Mouse (Mus musculus) c-Kit-positive CD71-positive TER-119-positive erythroid progenitor cells, embryonic 14.5 days (primary cell): Measurements from ENCODE around the gene Rhbdd2.

ENCODE experiments used
- DNase-seq: peaks from one replicate; pipeline ENCODE4 v3.0.0-alpha.2; 2013; ENCODE audit warnings: low spot score

The Rhbdd2 gene

DNA sequence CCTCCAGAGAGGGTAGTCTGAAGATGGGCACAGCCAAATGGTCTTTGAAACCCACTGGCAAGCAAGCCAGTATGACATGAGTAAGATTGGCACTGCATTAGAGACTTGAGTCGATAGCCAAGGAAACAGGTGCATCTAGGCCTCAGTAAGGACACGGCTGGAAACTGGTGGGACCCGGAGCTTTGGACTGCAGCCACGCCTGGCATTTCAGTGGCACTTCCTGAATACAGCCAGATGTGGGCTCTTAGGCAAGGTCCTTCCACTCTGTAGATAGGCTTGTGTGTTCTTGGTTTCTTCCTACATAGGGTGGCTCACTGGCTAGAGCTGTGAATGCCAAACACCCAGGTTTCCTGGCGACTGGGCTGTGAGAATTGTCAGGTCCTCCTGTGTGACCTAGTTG lies 12.9 kb downstream of the Rhbdd2 start:
- DNase-seq = no peak

DNA sequence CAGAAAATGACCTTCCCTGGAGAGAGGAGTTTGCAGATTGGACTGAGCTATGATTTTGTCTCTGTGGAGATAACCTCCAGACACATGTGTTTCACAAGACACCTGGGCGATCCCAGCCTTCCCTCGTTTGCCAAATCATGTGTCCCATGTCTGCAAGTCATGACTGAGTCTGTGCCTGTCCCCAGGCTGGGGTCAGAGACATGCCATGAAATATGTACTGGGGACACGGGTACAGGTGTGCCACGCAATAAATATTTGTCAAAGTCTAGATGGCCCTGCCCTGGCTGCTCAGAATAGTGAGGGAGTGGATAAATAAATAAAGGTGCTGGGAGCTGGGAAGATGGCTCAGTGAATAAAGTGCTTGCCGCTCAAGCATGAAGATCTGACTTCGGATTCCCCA lies 13.6 kb downstream of the Rhbdd2 start:
- no peak for DNase-seq

DNA sequence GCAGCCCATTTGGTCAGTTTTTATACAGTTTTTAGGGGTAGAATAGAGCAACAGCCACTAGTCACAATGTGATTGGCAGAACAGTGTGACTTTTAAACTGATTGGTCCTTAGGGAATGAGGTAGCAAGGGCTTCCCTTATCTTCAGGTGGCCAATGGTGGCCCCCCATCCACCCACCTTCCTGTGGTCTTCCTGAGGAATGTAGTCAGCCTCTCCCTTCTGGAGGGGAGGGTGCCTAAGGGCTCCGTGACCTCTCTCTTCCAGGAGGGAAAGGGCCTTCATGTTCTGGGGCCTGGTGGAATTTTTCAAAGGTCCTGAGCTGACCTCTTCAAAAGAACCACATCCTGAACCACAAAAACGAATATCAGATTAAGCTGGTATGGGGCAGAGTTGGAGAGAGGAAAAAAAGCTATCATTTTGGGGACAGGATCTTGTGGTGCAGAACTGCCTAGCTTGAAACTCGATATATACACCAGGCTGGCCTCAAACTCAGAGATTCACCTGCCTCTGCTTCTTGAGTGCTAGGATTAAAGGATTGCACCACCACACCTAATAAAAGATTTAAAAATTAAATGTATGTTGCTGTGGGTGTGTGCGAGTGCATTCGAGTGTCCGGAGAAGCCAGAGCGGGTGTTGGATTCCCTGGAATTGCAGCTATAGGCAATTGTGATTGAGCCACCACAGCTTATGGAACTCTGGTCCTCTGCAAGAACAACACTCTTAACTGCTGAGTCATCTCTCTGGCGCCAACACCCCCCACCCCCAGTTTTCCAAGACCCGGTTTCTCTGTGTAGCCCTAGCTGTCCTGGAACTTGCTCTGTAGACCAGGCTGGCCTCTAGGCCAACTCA lies 16.3 kb downstream of the Rhbdd2 start:
- DNase-seq = no peak

DNA sequence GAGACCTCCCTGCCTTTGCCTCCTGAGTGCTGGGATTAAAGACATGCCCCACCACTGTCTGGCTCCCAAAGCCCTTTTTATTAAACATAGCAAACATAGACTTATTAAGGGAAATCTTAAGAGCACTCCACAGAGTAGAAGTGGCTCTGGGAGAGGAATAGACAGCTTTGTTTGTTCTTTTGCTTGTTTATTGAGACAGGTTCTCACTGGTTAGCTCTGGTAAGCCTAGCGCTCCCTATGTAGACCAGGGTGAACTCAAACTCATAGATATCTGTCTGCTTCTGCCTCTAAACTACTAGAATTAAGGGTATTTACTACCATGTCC lies 16.9 kb downstream of the Rhbdd2 start:
- DNase-seq = no peak

DNA sequence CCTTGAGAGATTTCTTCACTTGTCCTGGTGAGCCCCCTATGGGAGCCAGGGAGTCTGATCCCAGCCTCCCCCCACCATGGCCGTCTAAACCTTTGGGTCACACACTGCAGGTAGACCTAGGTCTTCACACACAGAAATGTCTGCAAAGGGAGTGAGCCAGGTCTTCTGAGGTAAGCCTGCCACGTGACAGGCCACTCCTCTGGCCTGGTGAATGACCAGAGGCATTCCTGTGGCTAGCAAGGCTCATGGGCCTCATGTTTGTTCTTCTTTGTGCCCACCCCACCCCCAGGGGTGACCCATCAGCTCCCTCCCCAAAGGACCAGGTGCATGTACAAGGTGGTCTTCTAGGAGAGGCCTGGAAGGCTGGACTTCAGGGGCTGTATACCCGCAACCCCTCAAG lies 19.1 kb downstream of the Rhbdd2 start:
- no peak for DNase-seq

DNA sequence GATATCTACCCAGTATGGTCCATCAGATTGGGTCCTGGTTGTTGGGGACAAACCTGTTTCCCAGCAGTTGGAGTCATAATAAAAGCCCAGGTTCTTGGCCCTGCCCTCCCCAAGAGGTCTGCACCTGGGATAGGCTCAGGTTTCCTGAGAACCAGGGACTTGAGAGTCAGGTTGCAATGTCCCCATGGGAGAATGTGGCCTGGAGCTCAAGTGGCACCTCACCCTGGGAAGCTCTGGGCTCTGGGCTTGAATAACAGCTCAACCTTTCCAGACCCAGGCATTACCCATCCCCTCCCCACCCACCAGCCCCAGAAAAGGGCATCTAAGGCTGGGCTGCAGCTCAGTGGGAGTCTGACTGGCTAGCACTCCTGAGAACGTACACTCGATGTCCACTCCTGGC lies 20.8 kb downstream of the Rhbdd2 start:
- DNase-seq = no peak

DNA sequence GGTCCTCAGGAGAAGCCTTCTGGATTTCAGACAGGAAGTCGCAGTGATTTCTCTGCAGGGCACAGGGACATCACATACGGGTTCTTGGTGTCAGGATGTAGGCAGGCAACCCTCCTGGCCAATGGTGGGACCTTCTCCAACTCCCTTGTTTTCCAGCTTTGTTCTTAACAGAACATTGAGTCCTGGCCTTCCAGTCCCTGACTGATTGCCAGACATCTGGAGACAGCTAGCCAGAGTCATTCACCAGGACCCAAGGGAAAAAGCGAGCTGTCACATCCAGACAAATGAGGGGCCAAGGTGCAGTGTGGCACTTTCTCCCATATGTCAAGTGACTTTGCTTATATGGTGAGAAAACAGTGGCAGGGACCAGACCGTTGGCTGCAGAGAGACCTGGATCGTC lies 23.6 kb downstream of the Rhbdd2 start:
- no peak for DNase-seq

DNA sequence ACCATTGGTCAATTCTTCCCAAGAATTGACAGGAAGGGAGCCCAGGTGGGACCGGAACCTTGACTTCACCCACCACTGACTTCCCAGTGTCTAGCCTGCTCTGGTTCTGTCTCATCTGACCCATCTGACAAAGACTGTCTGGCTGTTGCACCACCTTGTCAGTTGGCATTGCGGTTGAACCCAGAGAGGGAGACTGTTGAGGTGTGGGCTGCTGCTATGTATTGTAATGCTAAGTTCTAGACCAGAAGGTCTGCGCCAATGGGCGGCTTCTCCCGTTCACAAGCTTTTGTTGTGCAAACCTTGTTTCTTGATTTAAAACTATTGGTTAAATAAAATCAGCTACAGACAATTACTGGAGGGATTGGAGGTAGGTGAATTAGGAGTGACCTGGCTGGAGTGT lies 24.7 kb downstream of the Rhbdd2 start:
- DNase-seq = no peak

DNA sequence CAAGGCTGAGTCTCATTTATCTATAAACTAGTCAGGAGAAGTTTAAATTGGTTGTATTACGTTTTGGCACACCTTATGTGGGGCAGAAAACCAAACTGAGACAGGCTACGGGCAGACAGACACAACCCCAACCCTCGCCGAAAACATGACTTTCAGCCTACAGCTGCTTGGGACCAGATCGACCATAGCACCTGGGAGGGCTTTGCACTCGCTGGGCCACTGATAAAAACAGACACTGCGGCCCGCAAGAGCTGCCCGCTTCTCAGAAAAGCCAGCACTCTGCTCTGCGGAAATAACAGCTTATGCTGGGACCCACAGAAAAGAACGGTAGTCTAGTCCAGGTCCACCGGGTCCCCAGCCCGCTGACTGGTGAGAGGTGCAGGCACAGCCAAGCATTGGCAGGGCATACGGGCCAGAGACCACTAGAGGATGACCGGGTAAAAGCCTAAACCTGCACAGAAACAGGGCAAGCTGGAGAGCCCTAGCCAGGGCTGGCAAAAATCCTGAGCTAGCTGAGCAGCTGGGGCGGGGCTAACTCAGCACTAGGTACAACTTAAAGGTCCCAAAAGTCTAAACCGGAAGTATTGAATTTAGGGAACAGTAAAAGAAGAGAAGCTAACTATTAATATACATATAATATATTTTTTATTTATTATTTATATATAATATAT lies 25.4 kb downstream of the Rhbdd2 start:
- DNase-seq = peak; percentile 30

DNA sequence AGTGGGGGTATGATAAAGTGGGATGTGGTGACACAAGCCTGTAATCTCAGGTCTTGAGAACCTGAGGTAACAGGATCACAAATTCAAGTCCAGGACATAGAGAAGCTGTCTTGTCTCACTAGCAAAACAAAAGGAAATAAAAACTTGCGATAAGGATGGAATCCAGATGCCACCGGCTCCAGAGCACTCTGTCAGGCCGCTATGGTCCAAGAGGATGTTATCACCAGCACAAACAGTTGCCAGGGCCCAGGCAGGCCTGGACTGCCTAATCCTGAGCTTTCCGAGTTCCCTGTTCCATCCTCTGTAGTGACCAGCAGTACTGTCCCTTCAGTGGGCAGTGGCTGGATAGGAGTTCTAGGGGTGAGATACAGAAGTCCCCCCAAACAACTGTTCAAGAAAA lies 27.5 kb downstream of the Rhbdd2 start:
- no peak for DNase-seq

DNA sequence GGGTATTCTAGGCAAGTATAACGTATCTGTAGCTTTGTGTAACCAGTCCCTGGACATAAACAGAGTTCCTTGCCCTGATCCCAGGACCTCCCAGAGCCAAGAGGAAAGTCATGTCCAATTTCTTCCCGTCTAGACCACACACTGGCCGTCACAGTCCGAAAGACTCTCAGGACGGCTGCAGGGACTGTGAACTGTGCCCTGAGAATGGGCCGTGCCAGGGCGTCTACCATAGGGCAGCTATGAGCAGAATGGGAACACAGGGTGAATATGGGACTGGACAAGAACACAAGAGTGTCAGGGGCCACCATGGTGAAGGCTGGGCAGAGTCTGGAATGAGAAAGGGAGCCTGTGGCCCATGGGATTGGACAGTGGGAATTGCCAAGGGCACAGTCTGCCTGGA lies 28.1 kb downstream of the Rhbdd2 start:
- DNase-seq = no peak

DNA sequence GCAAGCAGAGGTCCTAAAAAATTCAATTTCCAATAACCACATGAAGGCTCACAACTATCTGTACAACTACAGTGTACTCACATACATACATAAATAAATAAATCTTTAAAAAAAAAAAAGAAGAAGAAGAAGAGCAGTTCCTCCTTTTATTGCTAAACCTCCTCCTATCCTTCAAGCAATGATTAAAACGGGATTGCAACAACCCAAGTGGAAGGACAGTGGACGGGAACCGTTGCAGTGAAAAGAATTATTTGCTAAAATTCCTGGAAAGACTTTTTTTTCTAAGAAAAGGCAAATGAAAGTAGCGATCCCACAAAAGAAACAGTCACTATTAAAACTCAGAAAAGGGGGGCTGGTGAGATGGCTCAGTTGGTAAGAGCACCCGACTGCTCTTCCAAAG lies 34.5 kb downstream of the Rhbdd2 start:
- no peak for DNase-seq

DNA sequence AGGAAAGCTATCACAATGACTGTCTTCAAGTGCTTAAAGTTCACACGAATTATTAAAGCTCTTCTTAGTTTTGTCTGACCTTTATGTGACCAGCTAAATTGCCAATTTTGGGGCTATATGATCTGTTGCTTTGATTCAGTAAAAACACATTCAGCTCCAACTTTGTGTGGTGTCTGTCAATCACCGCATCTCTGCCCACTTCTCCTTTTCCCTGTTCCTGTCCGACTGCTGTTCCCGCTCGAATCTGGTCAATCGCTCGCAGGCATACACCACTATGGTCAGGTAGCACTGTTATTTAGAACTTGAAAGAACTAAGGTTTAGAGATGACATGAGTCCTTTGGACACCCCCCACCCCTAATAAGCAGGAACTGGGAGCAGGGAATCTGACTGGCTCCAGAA lies 35.7 kb downstream of the Rhbdd2 start:
- no peak for DNase-seq

DNA sequence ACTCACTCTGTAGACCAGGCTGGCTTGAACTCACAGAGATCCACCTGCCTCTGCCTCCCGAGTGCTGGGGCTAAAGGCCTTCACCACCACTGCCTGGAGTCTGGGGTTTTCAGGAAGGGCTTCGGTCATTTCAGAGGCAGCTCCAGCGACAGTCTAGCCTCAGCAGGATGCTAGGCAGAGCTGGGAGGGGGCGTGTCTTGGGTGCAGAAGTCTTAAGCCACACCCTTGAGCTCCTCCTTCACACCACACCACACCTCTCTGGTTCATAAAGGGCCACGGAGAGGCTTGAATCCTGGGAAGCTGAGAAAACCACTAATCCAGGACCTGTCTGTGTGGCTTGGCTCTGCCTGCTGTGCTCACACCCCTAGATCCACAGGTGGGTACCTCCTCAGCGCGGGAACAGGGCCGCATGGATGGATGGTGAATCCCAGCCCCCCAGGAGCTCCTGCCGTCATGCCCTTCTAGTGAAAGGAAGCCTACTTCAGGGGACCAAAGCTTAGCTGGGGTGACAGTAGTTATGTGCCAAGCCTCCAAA lies 37.4 kb downstream of the Rhbdd2 start, which contains the start of gene Por:
Por (plus strand) TSS at position 293 of the 535 bp plus-strand sequence.
- peak; percentile 35 for DNase-seq

DNA sequence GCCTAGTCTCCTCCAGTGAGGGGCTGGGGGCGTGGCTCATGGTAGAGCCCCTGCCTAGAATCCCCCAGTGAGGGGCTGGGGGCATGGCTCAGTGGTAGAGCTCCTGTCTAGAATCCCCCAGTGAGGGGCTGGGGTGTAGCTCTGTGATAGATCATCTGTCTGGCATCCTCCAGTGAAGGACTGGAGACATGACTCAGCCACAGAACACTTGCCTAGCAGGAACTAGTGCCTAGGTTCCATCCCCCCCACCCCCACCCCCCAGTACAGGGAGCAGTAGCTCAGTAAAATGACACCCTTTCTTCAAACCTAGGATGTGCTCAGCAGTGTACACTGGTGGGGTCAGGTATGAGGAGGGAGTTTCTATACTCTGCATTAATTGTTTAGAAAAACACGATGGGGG lies 38.5 kb downstream of the Rhbdd2 start:
- no peak for DNase-seq

DNA sequence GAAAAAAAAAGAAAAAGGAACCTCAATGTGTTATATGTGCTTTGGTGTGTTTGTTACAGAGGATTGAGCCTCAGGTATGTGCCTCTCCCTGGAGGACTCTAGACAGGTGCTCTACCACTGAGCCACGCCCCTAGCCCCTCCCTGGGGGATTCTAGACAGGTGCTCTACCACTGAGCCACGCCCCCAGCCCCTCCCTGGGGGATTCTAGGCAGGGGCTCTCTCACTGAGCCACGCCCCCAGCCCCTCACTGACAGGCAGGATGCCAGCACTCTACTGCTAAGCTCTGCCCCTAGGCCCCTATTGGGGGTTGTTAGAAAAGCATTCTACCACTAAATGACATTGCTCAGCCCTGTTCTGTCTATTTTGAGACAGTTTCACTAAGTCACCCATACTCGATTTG lies 40.1 kb downstream of the Rhbdd2 start:
- no peak for DNase-seq

DNA sequence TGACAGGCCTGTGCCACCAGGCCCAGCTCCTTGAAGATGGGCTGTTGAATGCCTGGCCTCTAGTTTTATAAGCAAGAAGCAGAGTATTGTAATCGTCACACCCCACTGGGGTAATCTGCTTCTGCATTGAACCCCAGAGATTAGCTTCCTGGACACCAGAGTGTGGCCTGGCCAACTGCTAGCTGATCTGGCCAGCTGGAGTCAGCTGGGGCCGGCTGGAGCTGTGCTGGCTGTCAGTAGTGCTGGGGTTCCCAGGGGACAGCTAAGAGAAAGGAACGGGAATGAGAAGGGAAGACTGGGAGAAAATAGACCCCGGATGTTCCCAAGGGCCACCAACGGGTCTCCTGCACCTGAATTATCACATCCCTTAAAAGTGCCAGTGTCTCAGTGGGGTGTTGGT lies 40.6 kb downstream of the Rhbdd2 start:
- DNase-seq = no peak

DNA sequence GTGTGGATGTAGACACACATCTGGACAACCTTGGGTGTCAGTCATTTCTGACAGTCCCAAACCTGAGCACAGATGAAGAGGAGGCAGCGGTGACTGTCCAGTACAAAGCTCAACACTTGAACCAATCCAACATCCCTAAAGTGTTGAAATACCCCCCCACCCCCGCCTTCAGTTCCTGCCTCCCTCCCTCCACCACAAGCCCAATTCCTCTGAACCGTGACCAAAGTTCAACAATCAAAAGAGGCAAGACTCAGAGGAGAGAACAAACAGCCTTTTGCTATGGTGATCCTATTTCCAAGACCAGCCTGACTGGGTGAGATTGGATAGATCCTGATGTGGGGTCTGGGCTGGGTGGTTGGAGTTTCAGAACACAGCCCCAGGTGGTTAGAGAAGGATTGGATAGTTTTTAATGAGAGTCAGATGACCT lies 41.9 kb downstream of the Rhbdd2 start:
- DNase-seq = no peak

DNA sequence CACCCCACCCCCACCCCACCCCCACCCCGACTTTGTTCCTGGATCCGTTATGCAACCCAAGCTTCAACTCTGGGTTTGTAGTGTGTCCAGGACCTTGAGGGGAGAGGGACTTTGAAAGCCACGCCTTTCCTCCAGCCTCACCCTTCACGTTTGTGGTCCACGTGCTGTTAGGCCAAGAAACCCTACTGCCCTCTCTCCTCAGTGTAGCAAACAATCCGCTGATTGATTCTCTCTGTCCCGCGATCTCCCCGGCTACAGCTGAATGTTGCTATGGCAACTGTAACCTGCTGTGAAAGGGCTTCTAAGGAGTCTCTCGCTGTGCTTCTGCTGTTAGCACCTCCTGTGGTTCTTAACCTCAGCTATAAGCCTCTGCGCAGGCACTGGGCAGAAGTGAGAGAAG lies 42.4 kb downstream of the Rhbdd2 start:
- no peak for DNase-seq

DNA sequence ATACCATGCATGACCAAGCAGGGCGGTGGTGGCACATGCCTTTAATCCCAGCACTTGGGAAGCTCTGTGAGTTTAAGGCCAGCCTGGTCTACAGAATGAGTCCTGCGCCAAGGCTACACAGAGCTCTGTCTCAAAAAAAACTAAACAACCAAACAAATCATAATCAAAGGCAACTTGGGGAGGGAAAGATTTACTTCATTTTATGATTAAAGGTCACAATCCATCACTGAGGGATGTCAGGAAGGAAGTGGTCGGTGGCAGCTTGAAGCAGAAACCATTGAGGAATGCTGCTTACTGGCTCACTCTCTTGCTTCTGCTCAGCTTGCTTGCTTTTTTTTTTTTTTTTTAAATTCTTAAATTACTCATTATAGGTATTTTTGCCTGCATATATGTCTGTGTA lies 44.3 kb downstream of the Rhbdd2 start:
- DNase-seq = no peak

DNA sequence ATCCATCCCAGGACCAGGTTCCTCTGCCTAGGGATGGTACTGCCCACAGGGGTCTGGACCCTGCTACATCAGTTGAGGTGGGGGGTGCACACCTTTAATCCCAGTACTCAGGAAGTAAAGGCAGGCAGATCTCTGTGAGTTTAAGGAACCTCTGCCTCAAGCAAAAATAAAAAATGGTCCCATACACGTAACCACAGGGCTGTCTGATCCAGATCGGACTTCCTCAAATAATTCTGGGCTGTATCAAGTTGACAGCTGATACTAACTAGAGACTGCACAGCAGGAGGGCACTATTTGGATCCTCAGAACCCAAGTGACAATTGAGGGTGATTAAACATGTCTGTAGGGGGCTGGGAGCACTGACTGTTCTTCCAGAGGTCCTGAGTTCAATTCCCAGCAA lies 44.8 kb downstream of the Rhbdd2 start:
- no peak for DNase-seq

DNA sequence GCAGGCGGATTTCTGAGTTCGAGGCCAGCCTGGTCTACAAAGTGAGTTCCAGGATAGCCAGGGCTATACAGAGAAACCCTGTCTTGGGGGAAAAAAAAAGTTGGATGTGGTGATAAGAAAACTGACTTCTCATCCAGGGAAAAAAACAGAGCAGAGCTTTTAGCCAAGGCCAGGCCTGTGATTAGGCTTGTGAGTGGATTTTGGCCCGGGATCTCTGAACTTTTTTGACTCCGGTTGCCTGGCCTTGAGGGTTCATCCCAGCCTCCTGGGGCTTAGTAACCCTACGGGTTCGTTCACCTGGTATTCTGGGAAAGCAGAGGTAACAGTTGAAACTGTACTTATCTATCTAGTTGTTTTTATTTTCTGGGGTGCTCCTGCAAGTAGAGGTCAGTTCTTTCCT lies 46.1 kb downstream of the Rhbdd2 start:
- DNase-seq = no peak

DNA sequence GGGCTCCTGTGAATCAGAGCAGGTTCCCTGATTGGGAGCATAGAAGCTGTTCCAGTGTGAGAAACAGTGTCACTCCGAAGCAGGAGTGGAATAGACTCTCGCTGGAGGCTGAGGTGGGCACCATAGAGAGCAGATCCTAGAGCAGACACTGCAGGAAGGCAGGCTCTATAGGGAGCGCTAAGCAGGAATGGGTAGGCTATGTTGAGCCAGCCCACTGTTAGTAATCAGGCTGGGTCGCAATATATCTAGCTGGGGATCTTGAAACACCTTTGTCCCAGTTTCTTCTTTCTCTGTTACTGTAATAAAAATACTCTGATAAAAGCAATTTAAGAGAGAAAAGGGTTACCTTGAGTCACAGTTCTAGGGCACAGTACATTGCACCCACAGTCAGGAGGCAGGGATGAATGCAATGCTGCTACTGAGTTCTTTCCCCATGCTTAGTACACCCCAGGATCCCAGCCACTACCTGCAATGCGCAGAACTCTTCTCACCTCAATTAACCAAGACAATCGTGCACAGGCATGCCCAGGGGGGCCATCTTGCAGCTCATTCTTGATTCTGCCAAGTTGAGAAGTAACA lies 48.6 kb downstream of the Rhbdd2 start:
- no peak for DNase-seq
